Comparison of ENCODE assay signal across 16 mouse cellular contexts in the genomic region with DNA sequence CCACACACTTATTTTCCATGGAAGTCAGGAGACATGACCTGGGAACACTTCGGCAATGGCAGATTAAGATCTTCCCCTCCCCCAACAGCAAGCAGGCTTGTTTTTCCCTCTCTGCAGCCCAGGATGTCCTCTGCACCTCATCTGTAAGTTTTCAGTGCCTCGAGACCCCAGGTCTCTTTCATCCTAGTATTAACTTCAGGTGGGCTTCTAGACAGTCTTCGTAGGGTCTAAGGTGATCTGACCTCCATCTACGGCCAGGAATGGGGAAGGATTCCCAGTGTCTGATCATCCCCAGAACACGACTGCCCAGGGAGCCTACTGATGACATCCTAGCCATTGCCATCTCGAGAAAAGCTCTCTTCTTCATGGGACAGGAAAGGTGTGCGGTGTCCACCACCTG. TPM values are rescaled to one million over a fixed set of nuclear protein-coding genes. Genes with fewer than 3 reads are reported as not detected.
DNase-seq lines count a peak whose midpoint lies in the region; ATAC-seq and TF ChIP-seq lines count a peak whose summit lies in the region.
"Had no signal": no experiment of that assay in that cellular context is flagged by ENCODE, and none has a peak within 500 bp of the region (broad histone marks: within the 10 kb centered on the region; RNA-seq: fewer than 3 reads in every experiment).

No protein-coding gene starts in this region.

- WGBS in hindbrain, embryonic 12.5 days: 80% methylated on average over 7 of the region's 7 CpGs
- 85% methylated on average over 7 of the region's 7 CpGs for whole genome bisulfite sequencing in neural tube, embryonic 13.5 days

- no peaks in the 10 kb centered on the region for H3K9me3 ChIP-seq in hindbrain, embryonic 12.5 days (replicated peaks)
- H3K9me3 ChIP-seq in neural tube, embryonic 13.5 days: no peaks in the 10 kb centered on the region
- H3K9me3 ChIP-seq: heart, embryonic 10.5 days; lung, embryonic 15.5 days had no signal

- H3K9ac ChIP-seq in hindbrain, embryonic 12.5 days: no peak overlapping the region
- no peak overlapping the region for H3K9ac ChIP-seq in neural tube, embryonic 13.5 days
- H3K9ac ChIP-seq: lung, embryonic 15.5 days had no signal

- no peak for TF ChIP-seq CTCF in left cerebral cortex, adult 2 months (IDR thresholded peaks at IDR 0.05)
- no peak for TF ChIP-seq CTCF in cortical plate, adult 2 months (IDR thresholded peaks at IDR 0.05; ENCODE audit: extremely low read depth, insufficient read depth, low read length)

- intact Hi-C loops in left cerebral cortex, adult 2 months (cut with DNase I): loop anchor here (2.0 to 5.0 kb wide), 2 partner anchors 16 to 34 kb away; no protein-coding TSS in a partner anchor
- intact Hi-C loops in left cerebral cortex, postnatal 36 days (cut with DNase I): loop anchor here (5.0 kb wide), 1 partner anchor 34 kb away; no protein-coding TSS in a partner anchor

- peak overlapping the region; percentile 51; the same call in 1 of the 2 replicates for H3K4me2 ChIP-seq in hindbrain, embryonic 12.5 days (replicated peaks)
- H3K4me2 ChIP-seq in neural tube, embryonic 13.5 days: peak overlapping the region; percentile 51
- H3K4me2 ChIP-seq: lung, embryonic 15.5 days had no signal

- H3K27me3 ChIP-seq in hindbrain, embryonic 12.5 days: peaks cover 56% of the 10 kb centered on the region
- H3K27me3 ChIP-seq in neural tube, embryonic 13.5 days: peaks cover 25% of the 10 kb centered on the region

- DNase-seq in left cerebral cortex, adult 2 months (ENCODE audit: extremely low spot score in 1 of 2, low spot score in 2 of 2): peak in 1 of 2 experiments; percentile 16
- no peak for DNase-seq in left cerebral cortex, postnatal 36 days (ENCODE audit: low spot score in 2 of 2)
- DNase-seq in heart, adult 11 months: no peak
- no peak for DNase-seq in urinary bladder, postnatal 25 days (ENCODE audit: low spot score)
- DNase-seq: adrenal gland, postnatal 14 days; gastrocnemius, postnatal 10 days; heart, postnatal 4 days; kidney, adult 2 months; liver; thymus, adult 18-20 months had no signal

- ATAC-seq in hindbrain, embryonic 12.5 days (ENCODE audit: low FRiP score): no peak
- no peak for ATAC-seq in neural tube, embryonic 13.5 days (ENCODE audit: low read depth)

- TF ChIP-seq POLR2A in cortical plate, adult 2 months (IDR thresholded peaks at IDR 0.05; ENCODE audit: extremely low read depth, insufficient read depth, low read length): no peak

- H3K27ac ChIP-seq in left cerebral cortex, adult 2 months: peak overlapping the region; percentile 98
- peak overlapping the region; percentile 61 for H3K27ac ChIP-seq in cortical plate, adult 2 months (ENCODE audit: insufficient read depth, low read length)
- no peak overlapping the region for H3K27ac ChIP-seq in hindbrain, embryonic 12.5 days
- no peak overlapping the region for H3K27ac ChIP-seq in neural tube, embryonic 13.5 days (replicated peaks)
- H3K27ac ChIP-seq: heart, embryonic 10.5 days; lung, embryonic 15.5 days had no signal

- peak overlapping the region; percentile 69 for H3K4me3 ChIP-seq in left cerebral cortex, adult 2 months
- H3K4me3 ChIP-seq in cortical plate, adult 2 months (ENCODE audit: insufficient read depth, low read length): peak overlapping the region; percentile 96
- H3K4me3 ChIP-seq in hindbrain, embryonic 12.5 days: 0 out of 2 replicates have a peak overlapping the region, but pooled peaks have one; percentile 22
- peak overlapping the region; percentile 26 for H3K4me3 ChIP-seq in neural tube, embryonic 13.5 days
- H3K4me3 ChIP-seq: heart, embryonic 10.5 days; lung, embryonic 15.5 days had no signal

- H3K4me1 ChIP-seq in cortical plate, adult 2 months (ENCODE audit: control insufficient read depth, insufficient read depth, low read length): peaks cover 15% of the 10 kb centered on the region
- peaks cover 27% of the 10 kb centered on the region for H3K4me1 ChIP-seq in hindbrain, embryonic 12.5 days
- peaks cover 23% of the 10 kb centered on the region for H3K4me1 ChIP-seq in neural tube, embryonic 13.5 days (replicated peaks)

- no peaks in the 10 kb centered on the region for H3K36me3 ChIP-seq in hindbrain, embryonic 12.5 days
- no peaks in the 10 kb centered on the region for H3K36me3 ChIP-seq in neural tube, embryonic 13.5 days
- H3K36me3 ChIP-seq: heart, embryonic 10.5 days; lung, embryonic 15.5 days had no signal

RNA-seq across cellular contexts. Expression of a gene that starts 0.7 kb away (rescaled TPM):
- total RNA-seq in left cerebral cortex, adult 2 months (2021): 100 to 1,000 TPM; 137 to 138 TPM
- 100 to 1,000 TPM; 134 to 136 TPM for total RNA-seq in left cerebral cortex, postnatal 36 days (2021)
- polyA plus RNA-seq in cortical plate, adult 2 months (2012; rRNA removed): 169 and 180 TPM in 2 replicates
- polyA plus RNA-seq in hindbrain, embryonic 12.5 days (2016; fragmentation: Nextera tagmentation; extraction: Ambion mirVana): 1.2 and 2.0 TPM in 2 replicates
- 1.5 and 2.1 TPM in 2 replicates for polyA plus RNA-seq in neural tube, embryonic 13.5 days (2015; fragmentation: Nextera tagmentation; extraction: Ambion mirVana)
- total RNA-seq: heart, postnatal 4 days; MEL had no signal
- polyA plus RNA-seq: heart, embryonic 10.5 days had no signal

RNA-seq across cellular contexts. Expression of a gene that starts 12.5 kb away (rescaled TPM):
- 100 to 1,000 TPM in 1 of 2 experiments, 10 to 100 TPM in 1; 86.5 to 108 TPM for total RNA-seq in left cerebral cortex, adult 2 months (2021)
- 10 to 100 TPM; 86.8 to 97.1 TPM for total RNA-seq in left cerebral cortex, postnatal 36 days (2021)
- 96.8 and 102 TPM in 2 replicates for polyA plus RNA-seq in cortical plate, adult 2 months (2012; rRNA removed)
- 0.53 and 0.83 TPM in 2 replicates for polyA plus RNA-seq in hindbrain, embryonic 12.5 days (2016; fragmentation: Nextera tagmentation; extraction: Ambion mirVana)
- polyA plus RNA-seq in neural tube, embryonic 13.5 days (2015; fragmentation: Nextera tagmentation; extraction: Ambion mirVana): 1.9 and 2.0 TPM in 2 replicates

RNA-seq across cellular contexts. Expression of a gene that starts 30.6 kb away (rescaled TPM):
- total RNA-seq in left cerebral cortex, adult 2 months (2021): 100 to 1,000 TPM; 628 to 676 TPM
- total RNA-seq in left cerebral cortex, postnatal 36 days (2021): 100 to 1,000 TPM; 590 to 654 TPM
- 534 and 567 TPM in 2 replicates for polyA plus RNA-seq in cortical plate, adult 2 months (2012; rRNA removed)
- polyA plus RNA-seq in hindbrain, embryonic 12.5 days (2016; fragmentation: Nextera tagmentation; extraction: Ambion mirVana): 13.7 and 16.1 TPM in 2 replicates
- 38.6 and 40.0 TPM in 2 replicates for polyA plus RNA-seq in neural tube, embryonic 13.5 days (2015; fragmentation: Nextera tagmentation; extraction: Ambion mirVana)
- total RNA-seq: MEL had no signal

RNA-seq across cellular contexts. Expression of a gene that starts 47.9 kb away (rescaled TPM):
- 1 to 10 TPM; 9.3 to 9.8 TPM for total RNA-seq in left cerebral cortex, adult 2 months (2021)
- total RNA-seq in left cerebral cortex, postnatal 36 days (2021): 1 to 10 TPM; 7.8 to 8.3 TPM
- 6.5 TPM in 2 replicates for polyA plus RNA-seq in cortical plate, adult 2 months (2012; rRNA removed)
- 9.4 and 9.8 TPM in 2 replicates for polyA plus RNA-seq in hindbrain, embryonic 12.5 days (2016; fragmentation: Nextera tagmentation; extraction: Ambion mirVana)
- polyA plus RNA-seq in neural tube, embryonic 13.5 days (2015; fragmentation: Nextera tagmentation; extraction: Ambion mirVana): 5.1 and 5.7 TPM in 2 replicates

Comparison
In these comparisons a context has a peak if more than half of its experiments do, and no peak if none do; other contexts are left out.
1. H3K27ac ChIP-seq: peak in left cerebral cortex, adult 2 months (single experiment) and cortical plate, adult 2 months (single experiment); none in hindbrain, embryonic 12.5 days (single experiment) and neural tube, embryonic 13.5 days (single experiment).
2. H3K4me3 ChIP-seq: peak in every context shown above with its lines; median percentile 96 in cortical plate, adult 2 months; 69 in left cerebral cortex, adult 2 months; 26 in neural tube, embryonic 13.5 days; 22 in hindbrain, embryonic 12.5 days.
3. RNA of a gene that starts 0.7 kb away (polyA plus RNA-seq): 169 to 180 TPM in cortical plate, adult 2 months; 1.5 to 2.1 TPM in neural tube, embryonic 13.5 days and 1.2 to 2.0 TPM in hindbrain, embryonic 12.5 days; every median in the first group is over 10 times any median in the second.
4. RNA of a gene that starts 12.5 kb away (polyA plus RNA-seq): 96.8 to 102 TPM in cortical plate, adult 2 months; 1.9 to 2.0 TPM in neural tube, embryonic 13.5 days and 0.53 to 0.83 TPM in hindbrain, embryonic 12.5 days; every median in the first group is over 10 times any median in the second.
5. RNA of a gene that starts 30.6 kb away (polyA plus RNA-seq): 534 to 567 TPM in cortical plate, adult 2 months; 38.6 to 40.0 TPM in neural tube, embryonic 13.5 days and 13.7 to 16.1 TPM in hindbrain, embryonic 12.5 days; every median in the first group is over 10 times any median in the second.